ENCODE assay signal across 25 mouse cellular contexts in genomic region chr8:57567998-57568397, GRCm38 (mm10). TPM values are rescaled to one million over a fixed set of nuclear protein-coding genes. Genes with fewer than 3 reads are reported as not detected.
A peak's percentile ranks its signal among the peaks of the same experiment; 100 is the strongest.
DNase-seq lines count a peak whose midpoint lies in the region; ATAC-seq and TF ChIP-seq lines count a peak whose summit lies in the region.
"Had no signal": no experiment of that assay in that cellular context is flagged by ENCODE, and none has a peak within 500 bp of the region (broad histone marks: within the 10 kb centered on the region; RNA-seq: fewer than 3 reads in every experiment).

No protein-coding gene starts in this region.

- 0 out of 2 replicates have a peak, but pooled peaks have one; percentile 29 for ATAC-seq in kidney, embryonic 14.5 days (ENCODE audit: low FRiP score, low TSS enrichment)
- ATAC-seq in kidney, embryonic 16.5 days (ENCODE audit: low FRiP score, low TSS enrichment), result peak; percentile 50; the same call in 1 of the 2 replicates
- ATAC-seq: activated CD4-positive, CD25-positive, alpha-beta regulatory T cell, adult 4 months; CD4-positive, CD25-positive, alpha-beta regulatory T cell, adult 4 months; forebrain, embryonic 13.5 days; forebrain, embryonic 15.5 days; Patski had no signal

- H3K27ac ChIP-seq in cerebellum, adult 2 months (ENCODE audit: insufficient read depth, low read length), result peak overlapping the region; percentile 90
- H3K27ac ChIP-seq in kidney, embryonic 14.5 days (ENCODE audit: low read depth, low read length), result no peak overlapping the region
- no peak overlapping the region for H3K27ac ChIP-seq in kidney, embryonic 16.5 days (ENCODE audit: low read length)
- H3K27ac ChIP-seq in layer of hippocampus, adult 2 months, result peak overlapping the region; percentile 32; the same call in 1 of the 2 replicates
- H3K27ac ChIP-seq: embryonic facial prominence, embryonic 10.5 days; embryonic facial prominence, embryonic 12.5 days; forebrain, embryonic 13.5 days; forebrain, embryonic 15.5 days had no signal

- H3K4me2 ChIP-seq in kidney, embryonic 14.5 days (replicated peaks; ENCODE audit: low read depth, low read length), result no peak overlapping the region
- H3K4me2 ChIP-seq in kidney, embryonic 16.5 days (replicated peaks; ENCODE audit: low read depth, low read length), result no peak overlapping the region
- H3K4me2 ChIP-seq: embryonic facial prominence, embryonic 12.5 days; forebrain, embryonic 13.5 days; forebrain, embryonic 15.5 days had no signal

- no peak overlapping the region for H3K9ac ChIP-seq in kidney, embryonic 14.5 days (ENCODE audit: low read depth, low read length)
- H3K9ac ChIP-seq in kidney, embryonic 16.5 days (replicated peaks; ENCODE audit: low read length), result no peak overlapping the region
- H3K9ac ChIP-seq: embryonic facial prominence, embryonic 12.5 days; forebrain, embryonic 13.5 days; forebrain, embryonic 15.5 days had no signal

- H3K4me1 ChIP-seq in cerebellum, adult 2 months (ENCODE audit: control insufficient read depth, insufficient read depth, low read length), result peaks cover 46% of the 10 kb centered on the region
- H3K4me1 ChIP-seq in kidney, embryonic 14.5 days (ENCODE audit: control insufficient read depth, insufficient read depth, low read length), result no peaks in the 10 kb centered on the region
- H3K4me1 ChIP-seq in kidney, embryonic 16.5 days (ENCODE audit: insufficient read depth, low read length), result peaks cover 11% of the 10 kb centered on the region

- DNase-seq in cerebellum, adult 2 months, result no peak
- no peak for DNase-seq in cerebellum, adult 11-12 months
- DNase-seq in kidney, postnatal 14 days, result no peak
- no peak for DNase-seq in kidney, adult 9 months
- DNase-seq in layer of hippocampus, adult 2 months (ENCODE audit: low spot score in 2 of 2), result no peak
- DNase-seq in layer of hippocampus, adult 9-10 months (ENCODE audit: low spot score), result no peak
- DNase-seq: adrenal gland, adult 8-10 months; adrenal gland, postnatal 14 days; adrenal gland, postnatal 36 days; B cell, adult 2 months; cerebellum, adult 18-20 months; cerebellum, adult 9-10 months; cerebellum, postnatal 10 days; cerebellum, postnatal 25 days had no signal

- H3K4me3 ChIP-seq in cerebellum, adult 2 months (replicated peaks; ENCODE audit: insufficient read depth, low read depth, low read length), result no peak overlapping the region
- H3K4me3 ChIP-seq in kidney, embryonic 14.5 days (ENCODE audit: low read length), result no peak overlapping the region
- H3K4me3 ChIP-seq in kidney, embryonic 16.5 days (ENCODE audit: low read length), result no peak overlapping the region
- H3K4me3 ChIP-seq in layer of hippocampus, adult 2 months, result no peak overlapping the region
- H3K4me3 ChIP-seq: embryonic facial prominence, embryonic 10.5 days; embryonic facial prominence, embryonic 12.5 days; forebrain, embryonic 13.5 days; forebrain, embryonic 15.5 days had no signal

- no peak for TF ChIP-seq CTCF in cerebellum, adult 2 months (IDR thresholded peaks at IDR 0.05; ENCODE audit: borderline replicate concordance, insufficient read depth, low read depth, low read length)
- no peak for TF ChIP-seq CTCF in layer of hippocampus, adult 2 months (conservative IDR thresholded peaks at IDR 0.05)

- H3K27me3 ChIP-seq in cerebellum, adult 2 months (ENCODE audit: control insufficient read depth, insufficient read depth, low read length), result no peaks in the 10 kb centered on the region
- H3K27me3 ChIP-seq in kidney, embryonic 14.5 days (ENCODE audit: control insufficient read depth, insufficient read depth, low read length), result no peaks in the 10 kb centered on the region
- H3K27me3 ChIP-seq in kidney, embryonic 16.5 days (ENCODE audit: insufficient read depth, low read length), result no peaks in the 10 kb centered on the region
- H3K27me3 ChIP-seq: CH12.LX; embryonic facial prominence, embryonic 12.5 days; forebrain, embryonic 13.5 days; forebrain, embryonic 15.5 days; Patski had no signal

- WGBS in cerebellum, adult 2 months, result 83% methylated on average over 7 of the region's 7 CpGs
- 74% methylated on average over 7 of the region's 7 CpGs for WGBS in kidney, embryonic 14.5 days
- 71% methylated on average over 7 of the region's 7 CpGs for WGBS in kidney, embryonic 16.5 days

- no peak for TF ChIP-seq POLR2A in cerebellum, adult 2 months (IDR thresholded peaks at IDR 0.05; ENCODE audit: borderline replicate concordance, insufficient read depth, low read length)

- no peaks in the 10 kb centered on the region for H3K9me3 ChIP-seq in kidney, embryonic 14.5 days (ENCODE audit: control insufficient read depth, low read length)
- no peaks in the 10 kb centered on the region for H3K9me3 ChIP-seq in kidney, embryonic 16.5 days (ENCODE audit: low read length)
- H3K9me3 ChIP-seq: embryonic facial prominence, embryonic 10.5 days; embryonic facial prominence, embryonic 12.5 days; forebrain, embryonic 13.5 days; forebrain, embryonic 15.5 days; G1E had no signal

- no peaks in the 10 kb centered on the region for H3K36me3 ChIP-seq in kidney, embryonic 14.5 days (ENCODE audit: control insufficient read depth, insufficient read depth, low read length)
- H3K36me3 ChIP-seq in kidney, embryonic 16.5 days (ENCODE audit: insufficient read depth, low read length), result peaks cover 4% of the 10 kb centered on the region; the same call in 1 of the 2 replicates
- H3K36me3 ChIP-seq: embryonic facial prominence, embryonic 12.5 days; forebrain, embryonic 15.5 days had no signal

RNA-seq across cellular contexts. Expression of gene Hmgb2, which starts 56.3 kb away (rescaled TPM):
- polyA plus RNA-seq in cerebellum, adult 2 months (2012; rRNA removed), result 5.5 and 6.0 TPM in 2 replicates
- polyA plus RNA-seq in kidney, embryonic 14.5 days (2014; fragmentation: Nextera tagmentation; extraction: Ambion mirVana), result 497 and 807 TPM in 2 replicates
- polyA plus RNA-seq in kidney, embryonic 16.5 days (2015; fragmentation: Nextera tagmentation; extraction: Ambion mirVana), result 309 and 369 TPM in 2 replicates
- total RNA-seq in layer of hippocampus, adult 2 months (2021), result 1 to 10 TPM; 7.4 to 8.5 TPM

Comparison
In these comparisons a context has a peak if more than half of its experiments do, and no peak if none do; other contexts are left out.
1. H3K27ac ChIP-seq: peak in cerebellum, adult 2 months (single experiment) and layer of hippocampus, adult 2 months (single experiment); none in kidney, embryonic 14.5 days (single experiment) and kidney, embryonic 16.5 days (single experiment).
2. RNA of gene Hmgb2, which starts 56.3 kb away (polyA plus RNA-seq): 497 to 807 TPM in kidney, embryonic 14.5 days and 309 to 369 TPM in kidney, embryonic 16.5 days; 5.5 to 6.0 TPM in cerebellum, adult 2 months; every median in the first group is over 10 times any median in the second.